Mouse (Mus musculus): ENCODE results near the gene Snd1.

GRCm38 (mm10) chr6:28697214-28697613 is 222.3 kb downstream of the Snd1 start:
- TF ChIP-seq CTCF (IDR thresholded peaks at IDR 0.05; ENCODE audit: low read depth) (no peak), EP300 (IDR thresholded peaks at IDR 0.05; ENCODE audit: low read depth) (no peak)

Measured in liver, embryonic 14.5 days (tissue).